Mouse (Mus musculus): ENCODE data around the gene Dlgap1.

Dlgap1 gene

GRCm38 (mm10) chr17:70838031-70838430 is 869.2 kb downstream of the Dlgap1 start:
- in situ Hi-C loops (cut with MboI, MseI): loop anchor here (5.0 kb wide), 1 partner anchor 86 kb away; no protein-coding TSS in a partner anchor

GRCm38 (mm10) chr17:70838533-70838932 is 869.7 kb downstream of the Dlgap1 start:
- in situ Hi-C loops (cut with MboI, MseI): loop anchor here (5.0 kb wide), 1 partner anchor 86 kb away; no protein-coding TSS in a partner anchor

- in situ Hi-C loops (cut with MboI, MseI): loop anchor here (10.0 kb wide), 1 partner anchor 342 kb away; the partner anchor contains the start of gene Lpin2
Measured at GRCm38 (mm10) chr17:70843252-70843651, 874.4 kb downstream of the Dlgap1 start.

GRCm38 (mm10) chr17:70844971-70845370 is 876.1 kb downstream of the Dlgap1 start:
- in situ Hi-C loops (cut with MboI, MseI): loop anchor here (10.0 kb wide), 1 partner anchor 340 kb away; the partner anchor contains the start of gene Lpin2

- in situ Hi-C loops (cut with MboI, MseI): loop anchor here (10.0 kb wide), 1 partner anchor 339 kb away; the partner anchor contains the start of gene Lpin2
Measured at GRCm38 (mm10) chr17:70845543-70845942, 876.7 kb downstream of the Dlgap1 start.

- in situ Hi-C loops (cut with MboI, MseI): loop anchor here (10.0 kb wide), 1 partner anchor 339 kb away; the partner anchor contains the start of gene Lpin2
Measured at GRCm38 (mm10) chr17:70846111-70846644, 877.3 kb downstream of the Dlgap1 start.

- in situ Hi-C loops (cut with MboI, MseI): loop anchor here (10.0 kb wide), 1 partner anchor 338 kb away; the partner anchor contains the start of gene Lpin2
Measured at GRCm38 (mm10) chr17:70847086-70847485, 878.2 kb downstream of the Dlgap1 start.

GRCm38 (mm10) chr17:70847751-70848510 is 879.1 kb downstream of the Dlgap1 start:
- in situ Hi-C loops (cut with MboI, MseI): loop anchor here (10.0 kb wide), 1 partner anchor 337 kb away; the partner anchor contains the start of gene Lpin2

GRCm38 (mm10) chr17:70848511-70849398 is 879.9 kb downstream of the Dlgap1 start:
- in situ Hi-C loops (cut with MboI, MseI): loop anchor here (10.0 kb wide), 1 partner anchor 336 kb away; the partner anchor contains the start of gene Lpin2

GRCm38 (mm10) chr17:70849399-70850232 is 880.7 kb downstream of the Dlgap1 start:
- in situ Hi-C loops (cut with MboI, MseI): loop anchor here (5.0 to 10.0 kb wide), 2 partner anchors 123 to 335 kb away; partner anchors contain the start of gene Lpin2

- in situ Hi-C loops (cut with MboI, MseI): loop anchor here (5.0 kb wide), 1 partner anchor 122 kb away; no protein-coding TSS in a partner anchor
Measured at GRCm38 (mm10) chr17:70850233-70850995, 881.5 kb downstream of the Dlgap1 start.

GRCm38 (mm10) chr17:70850996-70851991 is 882.4 kb downstream of the Dlgap1 start:
- in situ Hi-C loops (cut with MboI, MseI): loop anchor here (5.0 kb wide), 1 partner anchor 121 kb away; no protein-coding TSS in a partner anchor

- in situ Hi-C loops (cut with MboI, MseI): loop anchor here (5.0 kb wide), 1 partner anchor 120 kb away; no protein-coding TSS in a partner anchor
Measured at GRCm38 (mm10) chr17:70852011-70852685, 883.3 kb downstream of the Dlgap1 start.

GRCm38 (mm10) chr17:70852686-70853386 is 884.0 kb downstream of the Dlgap1 start:
- in situ Hi-C loops (cut with MboI, MseI): loop anchor here (5.0 kb wide), 1 partner anchor 119 kb away; no protein-coding TSS in a partner anchor

- in situ Hi-C loops (cut with MboI, MseI): loop anchor here (5.0 kb wide), 1 partner anchor 119 kb away; no protein-coding TSS in a partner anchor
Measured at GRCm38 (mm10) chr17:70853436-70853905, 884.6 kb downstream of the Dlgap1 start, which contains the start of gene Tgif1. Gene Tgif1, minus strand, starts transcription at chr17:70853546.

GRCm38 (mm10) chr17:70854021-70854420 is 885.1 kb downstream of the Dlgap1 start:
- in situ Hi-C loops (cut with MboI, MseI): loop anchor here (5.0 kb wide), 1 partner anchor 118 kb away; no protein-coding TSS in a partner anchor

Data from regulatory T cell (primary cell).